Mouse (Mus musculus) hindbrain, embryonic 11.5 days (tissue): ENCODE measurements around the gene St3gal6. TPM values are rescaled to one million over a fixed set of nuclear protein-coding genes. Genes with fewer than 3 reads are reported as not detected.

Experiments used
- ATAC-seq: fragments of 200-750 bp; cut with Nextera tagmentation; 2 replicates; pipeline ENCODE4 v1.8.0; 2017; ENCODE audit warnings: mild to moderate bottlenecking, moderate TSS enrichment, moderate library complexity; ENCODE audit not compliant: low FRiP score
- DNase-seq: peaks from one replicate; pipeline ENCODE4 v3.0.0-alpha.2; 2015; ENCODE audit warnings: low spot score
- H3K27ac ChIP-seq: fragments of 300-500 bp; sonication (generic); 2 replicates; pipeline ENCODE4 v1.5.1; 2014; ENCODE audit warnings: mild to moderate bottlenecking, low read depth, low read length
- H3K27me3 ChIP-seq: fragments of 300-500 bp; sonication (generic); 2 replicates; pipeline ENCODE4 v1.6.1; 2014; ENCODE audit warnings: mild to moderate bottlenecking, low read length, moderate library complexity, mixed read lengths; ENCODE audit not compliant: control insufficient read depth, insufficient read depth
- H3K36me3 ChIP-seq: fragments of 300-500 bp; sonication (generic); 2 replicates; pipeline ENCODE4 v1.6.1; 2014; ENCODE audit warnings: mild to moderate bottlenecking, low read length, moderate library complexity, mixed read lengths; ENCODE audit not compliant: control insufficient read depth, insufficient read depth
- H3K4me1 ChIP-seq: fragments of 300-500 bp; sonication (generic); replicated peaks from 2 replicates; pipeline ENCODE4 v1.6.1; 2014; ENCODE audit warnings: low read length, mixed read lengths; ENCODE audit not compliant: control insufficient read depth, insufficient read depth
- H3K4me2 ChIP-seq: fragments of 300-500 bp; sonication (generic); replicated peaks from 2 replicates; pipeline ENCODE4 v1.6.1; 2014; ENCODE audit warnings: mild to moderate bottlenecking, low read depth, low read length
- H3K4me3 ChIP-seq: fragments of 300-500 bp; sonication (generic); 2 replicates; pipeline ENCODE4 v1.5.1; 2014; ENCODE audit warnings: low read depth, low read length
- H3K9ac ChIP-seq: fragments of 300-500 bp; sonication (generic); 2 replicates; pipeline ENCODE4 v1.6.1; 2014; ENCODE audit warnings: low read depth, low read length
- H3K9me3 ChIP-seq: fragments of 300-500 bp; sonication (generic); 2 replicates; pipeline ENCODE4 v1.6.1; 2016; ENCODE audit warnings: low read length; ENCODE audit not compliant: control insufficient read depth
- WGBS: fragments of 180-500 bp; shearing (Covaris S2); extraction: QIAGEN DNeasy Blood & Tissue Kit; methylation state at CpG from one replicate; pipeline ENCODE4 v1.1.7; 2014; 5-methylcytosine and 5-hydroxymethylcytosine counted together
- polyA plus RNA-seq: library from polyadenylated mRNA; unstranded; fragments of >200 nt; fragmentation: Nextera tagmentation; extraction: Ambion mirVana; gene quantifications from 2 replicates; pipeline ENCODE4 v1.2.1, GENCODE M21; 2014

The St3gal6 gene
- polyA plus RNA-seq, 1 experiment from 2014 or later: 9.8 TPM

DNA sequence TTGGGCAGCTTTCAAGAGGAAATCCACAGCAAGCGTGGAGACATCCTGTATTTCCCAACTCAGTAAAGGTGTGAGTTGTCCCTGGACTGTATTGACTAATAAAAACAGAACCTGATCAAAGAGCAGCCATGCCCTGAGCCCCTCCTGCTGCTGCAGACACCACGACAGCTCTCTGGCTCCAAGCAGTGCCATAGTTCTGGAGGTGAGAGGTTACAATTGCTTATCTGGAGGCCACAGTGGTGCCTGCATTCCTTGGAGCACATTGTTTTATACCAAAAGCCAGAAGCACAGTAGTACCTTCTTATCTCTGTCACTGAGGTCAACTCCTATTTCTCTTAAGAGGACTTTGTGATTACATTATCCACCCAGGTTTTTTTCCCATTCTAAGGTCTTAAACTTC lies 15.0 kb upstream of the St3gal6 start:
- H3K4me2 ChIP-seq: no peak overlapping the region
- ATAC-seq (no peak), DNase-seq (no peak)
- H3K27me3 ChIP-seq: no peaks in the 10 kb centered on the region
- no peak overlapping the region for H3K9ac ChIP-seq
- H3K36me3 ChIP-seq: no peaks in the 10 kb centered on the region
- no peaks in the 10 kb centered on the region for H3K4me1 ChIP-seq
- no peaks in the 10 kb centered on the region for H3K9me3 ChIP-seq
- 64% methylated on average over 2 of the region's 2 CpGs for WGBS
- H3K27ac ChIP-seq: no peak overlapping the region
- H3K4me3 ChIP-seq: no peak overlapping the region

DNA sequence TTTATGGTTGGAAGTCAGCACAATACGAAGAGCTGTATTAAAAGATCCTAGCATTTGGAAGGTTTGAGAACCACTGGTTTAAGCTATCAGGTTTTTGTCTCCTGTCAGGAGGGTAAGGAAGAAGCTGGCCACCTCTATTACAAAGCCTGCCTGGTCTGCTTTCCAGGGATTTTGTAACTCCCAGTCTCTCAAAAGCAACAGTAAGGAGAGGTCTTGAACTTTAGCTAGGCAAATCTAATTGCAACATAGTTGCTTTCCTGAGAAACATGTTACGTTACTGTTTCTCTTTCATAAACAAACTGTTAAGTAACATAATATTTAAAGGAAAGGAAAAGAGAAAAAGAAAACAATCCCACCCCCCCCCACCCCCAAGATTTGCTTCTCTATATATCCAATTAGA lies 12.0 kb upstream of the St3gal6 start:
- Histone ChIP-seq H3K36me3 (no peaks in the 10 kb centered on the region), H3K4me3 (no peak overlapping the region), H3K27ac (no peak overlapping the region), H3K9ac (no peak overlapping the region), H3K9me3 (no peaks in the 10 kb centered on the region), H3K4me1 (no peaks in the 10 kb centered on the region), H3K4me2 (no peak overlapping the region), H3K27me3 (no peaks in the 10 kb centered on the region)
- ATAC-seq (no peak), DNase-seq (no peak)
- 88% methylated on average over 2 of the region's 2 CpGs for WGBS

DNA sequence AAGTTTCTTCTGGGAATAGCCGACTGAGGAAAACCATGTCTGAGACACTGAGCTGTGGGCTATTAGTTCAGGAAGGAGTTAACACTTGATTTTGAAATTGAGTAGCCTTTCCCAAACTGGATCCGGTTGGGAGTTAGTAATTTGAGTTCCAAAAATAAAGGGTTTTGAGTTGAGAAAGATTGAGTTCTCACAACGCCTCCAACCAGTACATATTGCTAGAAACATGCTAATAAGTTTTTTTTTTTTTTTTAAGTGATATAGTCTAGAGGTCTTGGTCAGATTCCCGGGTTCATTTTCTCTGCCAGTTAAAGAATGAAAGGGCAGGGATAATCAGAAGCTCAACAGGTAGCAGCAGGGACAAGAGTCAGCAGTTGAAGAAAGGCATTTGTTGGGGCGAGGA lies 11.2 kb upstream of the St3gal6 start:
- WGBS: 66% methylated on average over 5 of the region's 5 CpGs
- Histone ChIP-seq H3K4me1 (no peaks in the 10 kb centered on the region), H3K27me3 (no peaks in the 10 kb centered on the region), H3K4me3 (no peak overlapping the region), H3K9me3 (no peaks in the 10 kb centered on the region), H3K27ac (no peak overlapping the region), H3K36me3 (no peaks in the 10 kb centered on the region), H3K4me2 (no peak overlapping the region), H3K9ac (no peak overlapping the region)
- no peak for DNase-seq
- no peak for ATAC-seq

DNA sequence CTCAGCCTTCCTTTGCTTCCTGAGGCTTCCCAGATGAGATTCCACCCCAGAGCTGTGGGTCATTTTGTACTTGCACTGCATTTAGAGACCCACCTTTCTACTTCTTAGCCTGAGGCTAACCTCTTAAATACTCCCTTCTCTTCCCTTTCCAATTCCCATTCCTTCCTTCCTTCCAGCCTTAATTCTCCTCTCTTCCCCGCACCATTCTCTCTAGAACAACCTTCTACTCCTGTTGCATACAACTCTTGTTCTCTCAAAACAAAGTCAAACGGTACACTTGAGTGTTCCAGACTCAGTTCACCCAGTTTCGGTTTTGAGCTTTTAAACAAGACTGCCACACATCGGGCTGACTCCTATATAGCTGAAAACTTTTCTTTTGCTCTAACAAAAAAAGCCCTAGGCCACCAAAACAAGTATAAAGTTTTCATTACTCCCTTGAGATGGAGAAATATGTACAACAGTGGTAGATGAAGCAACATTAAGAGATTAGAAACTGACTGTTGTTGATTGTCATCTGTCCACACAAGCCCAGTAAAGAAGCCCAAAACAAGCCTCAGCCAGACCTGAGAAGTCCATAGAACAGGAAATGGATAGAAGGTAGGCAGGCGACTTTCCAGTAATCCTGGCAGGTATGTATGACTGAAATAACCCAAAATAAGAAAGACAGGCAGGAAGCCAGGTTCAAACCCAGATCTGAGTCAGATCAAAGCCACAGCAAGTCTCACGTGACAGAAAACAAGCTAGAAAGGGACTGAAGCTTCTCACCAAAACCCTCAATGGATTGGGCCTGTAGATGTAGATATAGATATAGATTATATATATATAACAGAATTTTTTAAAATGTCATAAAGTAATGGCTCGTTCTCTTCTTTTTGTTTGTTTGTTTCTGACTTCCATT lies 10.5 kb upstream of the St3gal6 start:
- H3K27me3 ChIP-seq: no peaks in the 10 kb centered on the region
- no peak overlapping the region for H3K9ac ChIP-seq
- H3K27ac ChIP-seq: no peak overlapping the region
- 88% methylated on average over 7 of the region's 7 CpGs for WGBS
- H3K36me3 ChIP-seq: no peaks in the 10 kb centered on the region
- ATAC-seq (no peak), DNase-seq (no peak)
- no peak overlapping the region for H3K4me3 ChIP-seq
- no peak overlapping the region for H3K4me2 ChIP-seq
- no peaks in the 10 kb centered on the region for H3K4me1 ChIP-seq
- no peaks in the 10 kb centered on the region for H3K9me3 ChIP-seq

DNA sequence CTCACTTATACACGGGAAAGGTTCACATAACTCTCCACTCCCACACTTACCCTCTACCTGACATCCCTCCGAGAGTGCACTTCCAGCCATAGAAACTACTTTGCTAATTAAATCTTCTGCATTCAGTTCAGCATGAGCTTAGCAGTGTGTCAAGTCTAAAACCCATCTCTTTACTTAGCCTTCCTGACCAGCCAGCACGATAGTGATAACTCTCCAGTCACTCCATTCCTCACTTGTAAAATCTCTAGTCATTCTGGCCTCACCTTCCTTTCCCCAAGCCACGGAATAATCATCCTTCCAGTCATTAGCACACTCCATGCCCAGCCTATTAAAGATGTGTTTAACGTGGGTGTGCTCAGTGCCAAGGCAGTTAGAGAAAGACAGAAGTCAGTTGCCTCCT lies 9.7 kb upstream of the St3gal6 start:
- ATAC-seq: no peak
- Histone ChIP-seq H3K36me3 (no peaks in the 10 kb centered on the region), H3K27ac (no peak overlapping the region), H3K4me3 (no peak overlapping the region), H3K4me2 (no peak overlapping the region), H3K9me3 (no peaks in the 10 kb centered on the region), H3K4me1 (no peaks in the 10 kb centered on the region), H3K27me3 (no peaks in the 10 kb centered on the region), H3K9ac (no peak overlapping the region)
- WGBS: 82% methylated on average over 5 of the region's 5 CpGs
- no peak for DNase-seq

DNA sequence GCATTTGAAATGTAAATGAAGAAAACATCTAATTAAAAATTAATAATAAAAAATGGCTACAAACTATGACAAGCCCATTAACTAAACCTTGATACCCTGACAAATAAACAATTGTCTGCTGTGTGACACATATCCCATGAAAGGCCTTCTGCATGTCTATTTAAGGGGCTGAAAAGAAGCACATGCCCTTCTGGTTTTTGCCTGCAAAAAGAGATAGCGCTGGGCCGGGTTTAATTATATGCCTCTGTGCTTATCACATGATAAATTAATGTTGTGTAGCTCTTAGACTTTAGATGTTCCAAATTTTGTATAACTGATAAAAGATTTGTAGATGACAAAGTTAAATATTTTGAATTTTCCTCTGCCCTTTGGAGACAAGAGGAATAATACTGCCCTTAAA lies 9.2 kb upstream of the St3gal6 start:
- H3K4me2 ChIP-seq: no peak overlapping the region
- no peaks in the 10 kb centered on the region for H3K36me3 ChIP-seq
- H3K27ac ChIP-seq: no peak overlapping the region
- WGBS: 90% methylated on average over 2 of the region's 2 CpGs
- H3K4me1 ChIP-seq: no peaks in the 10 kb centered on the region
- no peak for DNase-seq
- no peak overlapping the region for H3K4me3 ChIP-seq
- H3K27me3 ChIP-seq: no peaks in the 10 kb centered on the region
- no peaks in the 10 kb centered on the region for H3K9me3 ChIP-seq
- H3K9ac ChIP-seq: no peak overlapping the region
- ATAC-seq: no peak

DNA sequence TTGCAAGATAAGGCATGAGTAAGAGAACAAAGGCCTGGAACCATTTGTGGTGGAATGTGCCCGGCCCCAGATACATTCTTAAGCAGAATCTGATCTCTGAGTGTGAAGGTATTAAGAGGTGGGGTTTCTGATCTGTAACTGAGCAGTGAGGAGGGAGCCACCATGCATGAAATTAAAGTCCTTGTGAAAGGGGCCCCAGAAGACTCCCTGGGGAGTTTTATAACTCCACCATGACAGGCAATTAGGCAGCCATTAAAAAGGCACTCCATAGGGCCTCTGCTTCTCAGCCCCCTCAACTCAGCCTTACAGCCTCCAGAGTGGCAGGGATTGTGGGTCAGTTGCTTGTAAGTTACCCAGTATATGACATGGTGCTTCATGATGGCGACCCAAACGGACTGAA lies 8.5 kb upstream of the St3gal6 start:
- no peak overlapping the region for H3K4me3 ChIP-seq
- H3K4me2 ChIP-seq: no peak overlapping the region
- no peaks in the 10 kb centered on the region for H3K36me3 ChIP-seq
- WGBS: 51% methylated on average over 3 of the region's 3 CpGs
- no peaks in the 10 kb centered on the region for H3K4me1 ChIP-seq
- no peaks in the 10 kb centered on the region for H3K27me3 ChIP-seq
- ATAC-seq (peak; percentile 57), DNase-seq (no peak)
- no peaks in the 10 kb centered on the region for H3K9me3 ChIP-seq
- H3K27ac ChIP-seq: no peak overlapping the region
- H3K9ac ChIP-seq: no peak overlapping the region

DNA sequence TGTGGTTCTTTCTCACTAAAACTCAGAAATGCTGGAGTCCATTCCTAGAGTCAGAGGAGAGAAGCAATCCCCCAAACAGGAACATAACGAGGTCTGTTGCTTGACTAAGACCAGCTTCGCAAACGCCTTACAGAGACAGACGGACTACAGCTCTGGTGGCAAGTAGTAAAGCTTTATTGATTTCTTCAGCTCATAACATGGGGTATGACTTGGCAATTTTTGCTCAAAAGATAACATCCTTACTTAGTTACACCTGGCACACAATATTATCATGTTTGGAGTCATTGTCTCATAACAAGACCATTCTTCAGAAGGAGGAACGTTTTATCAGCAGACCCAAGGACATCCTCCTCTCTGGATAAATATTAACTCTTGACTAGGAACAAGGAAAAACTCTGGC lies 3.8 kb upstream of the St3gal6 start:
- 70% methylated on average over 5 of the region's 5 CpGs for WGBS

DNA sequence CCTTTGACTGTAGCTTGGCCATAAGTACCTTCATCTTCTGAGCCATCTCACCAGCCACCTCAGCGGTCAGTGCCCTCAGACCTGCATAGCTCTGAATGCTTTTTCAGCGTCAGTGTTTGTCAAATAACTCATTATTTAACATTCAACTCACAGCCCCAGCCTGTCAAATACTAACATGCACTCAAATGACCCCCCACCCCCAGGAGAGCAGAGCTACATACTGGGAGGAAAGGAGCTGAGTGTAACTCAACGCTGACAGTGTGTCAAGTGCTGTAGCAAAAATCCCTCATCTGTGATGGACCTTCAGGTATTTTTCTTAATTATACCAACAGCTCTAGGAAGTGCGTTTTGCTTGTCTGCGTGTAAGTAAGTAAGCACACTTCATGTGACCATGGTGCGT lies 2.7 kb upstream of the St3gal6 start:
- no peaks in the 10 kb centered on the region; the same call in 1 of the 2 replicates for H3K27me3 ChIP-seq
- WGBS: 75% methylated on average over 6 of the region's 6 CpGs

More for the DNA sequence above, 3.8 kb upstream of the St3gal6 start:
- H3K27me3 ChIP-seq: no peaks in the 10 kb centered on the region
- H3K4me1 ChIP-seq: no peaks in the 10 kb centered on the region
- no peak overlapping the region for H3K9ac ChIP-seq
- DNase-seq: no peak
- H3K4me2 ChIP-seq: no peak overlapping the region
- no peak overlapping the region for H3K27ac ChIP-seq
- ATAC-seq: no peak
- H3K9me3 ChIP-seq: no peaks in the 10 kb centered on the region
- H3K4me3 ChIP-seq: no peak overlapping the region
- no peaks in the 10 kb centered on the region for H3K36me3 ChIP-seq

More for the DNA sequence above, 2.7 kb upstream of the St3gal6 start:
- Histone ChIP-seq H3K27ac (no peak overlapping the region), H3K4me3 (no peak overlapping the region), H3K9me3 (no peaks in the 10 kb centered on the region), H3K4me2 (no peak overlapping the region), H3K9ac (no peak overlapping the region), H3K36me3 (no peaks in the 10 kb centered on the region), H3K4me1 (no peaks in the 10 kb centered on the region)
- DNase-seq: no peak
- no peak for ATAC-seq
